Mouse (Mus musculus) embryonic facial prominence, embryonic 12.5 days (tissue): Measurements from ENCODE around the gene Cep162. TPM values are rescaled to one million over a fixed set of nuclear protein-coding genes. Genes with fewer than 3 reads are reported as not detected.

Experiments
- ATAC-seq: fragments of 200-750 bp; cut with Nextera tagmentation; 2 replicates; pipeline ENCODE4 v1.8.0; 2017; ENCODE audit not compliant: insufficient number of reproducible peaks, insufficient read depth, low FRiP score, low TSS enrichment
- H3K27ac ChIP-seq: fragments of 300-500 bp; sonication (generic); 2 replicates; pipeline ENCODE4 v1.5.1; 2016; ENCODE audit warnings: mild to moderate bottlenecking
- H3K27me3 ChIP-seq: fragments of 300-500 bp; sonication (generic); 2 replicates; pipeline ENCODE4 v1.6.1; 2016; ENCODE audit warnings: mild to moderate bottlenecking, moderate library complexity
- H3K36me3 ChIP-seq: fragments of 300-500 bp; sonication (generic); 2 replicates; pipeline ENCODE4 v1.6.1; 2016; ENCODE audit warnings: mild to moderate bottlenecking
- H3K4me1 ChIP-seq: fragments of 300-500 bp; sonication (generic); 2 replicates; pipeline ENCODE4 v1.6.1; 2016
- H3K4me2 ChIP-seq: fragments of 300-500 bp; sonication (generic); replicated peaks from 2 replicates; pipeline ENCODE4 v1.6.1; 2016; ENCODE audit warnings: mild to moderate bottlenecking, moderate library complexity
- H3K4me3 ChIP-seq: fragments of 300-500 bp; sonication (generic); 2 replicates; pipeline ENCODE4 v1.5.1; 2016; ENCODE audit warnings: mild to moderate bottlenecking
- H3K9ac ChIP-seq: fragments of 300-500 bp; sonication (generic); 2 replicates; pipeline ENCODE4 v1.6.1; 2016; ENCODE audit warnings: mild to moderate bottlenecking, moderate library complexity
- H3K9me3 ChIP-seq: fragments of 300-500 bp; sonication (generic); 2 replicates; pipeline ENCODE4 v1.6.1; 2016; ENCODE audit warnings: mild to moderate bottlenecking, moderate library complexity
- WGBS: fragments of 180-500 bp; shearing (Covaris S2); methylation state at CpG from one replicate; pipeline ENCODE4 v1.1.7; 2016; 5-methylcytosine and 5-hydroxymethylcytosine counted together
- polyA plus RNA-seq: library from polyadenylated mRNA; unstranded; fragments of >200 nt; fragmentation: Nextera tagmentation; extraction: Ambion mirVana; gene quantifications from 2 replicates; pipeline ENCODE4 v1.2.1, GENCODE M21; 2016

Cep162 gene
- polyA plus RNA-seq: 9.1 and 9.4 TPM in 2 replicates

DNA sequence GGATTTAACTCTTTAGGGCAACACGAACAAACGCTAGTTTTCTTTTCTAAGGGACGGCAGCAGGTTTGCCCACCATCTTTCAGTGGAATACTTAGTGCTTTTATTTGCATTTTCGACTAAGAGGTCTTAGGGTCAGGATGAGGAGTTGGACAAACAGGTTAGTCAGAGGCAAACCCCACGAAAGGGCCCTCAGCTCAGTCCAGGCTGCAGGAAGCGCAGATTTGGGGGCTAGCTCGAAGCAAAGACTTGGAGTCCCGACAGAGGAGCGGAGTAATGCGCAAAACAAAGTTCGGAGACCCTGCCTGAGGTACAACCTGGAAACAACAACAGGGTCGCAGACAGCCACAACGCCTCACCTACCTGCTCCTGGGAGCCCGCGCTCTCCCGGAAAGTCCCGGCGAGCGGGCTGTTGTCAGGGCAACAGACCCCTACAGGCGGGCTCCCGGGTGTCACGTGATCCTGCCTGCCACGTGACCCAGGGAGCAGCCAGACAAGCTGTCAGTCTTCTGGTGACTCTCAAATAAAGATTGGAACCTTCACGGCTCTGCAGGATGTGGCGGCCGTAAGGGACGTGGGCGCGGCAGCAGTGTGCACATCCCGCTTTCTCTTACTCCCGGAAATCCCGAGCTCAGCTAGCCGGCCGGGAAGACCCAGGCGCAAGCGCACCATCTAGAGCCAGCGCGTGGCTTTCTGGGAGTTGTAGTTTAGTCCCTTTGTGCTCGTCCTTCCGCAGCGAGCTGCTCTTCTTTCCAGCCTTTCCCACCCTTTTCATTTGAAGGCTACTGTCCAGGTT lies at the start of gene Cep162:
TSS of gene Cep162 (minus strand) at position 634 of the 793 bp plus-strand sequence.
- no peaks in the 10 kb centered on the region for H3K36me3 ChIP-seq
- H3K4me3 ChIP-seq: peak within 1 kb of the TSS; percentile 67
- peak within 1 kb of the TSS; percentile 67 for H3K4me2 ChIP-seq
- no peaks in the 10 kb centered on the region for H3K27me3 ChIP-seq
- H3K4me1 ChIP-seq: peaks cover 4% of the 10 kb centered on the region; the same call in 1 of the 2 replicates
- 0 out of 2 replicates have a peak within 1 kb of the TSS, but pooled peaks have one; percentile 58 for H3K27ac ChIP-seq
- no peaks in the 10 kb centered on the region for H3K9me3 ChIP-seq
- H3K9ac ChIP-seq: peak within 1 kb of the TSS; percentile 60
- ATAC-seq: peak; percentile 94
- WGBS: under 1% methylated on average over 41 of the region's 41 CpGs

DNA sequence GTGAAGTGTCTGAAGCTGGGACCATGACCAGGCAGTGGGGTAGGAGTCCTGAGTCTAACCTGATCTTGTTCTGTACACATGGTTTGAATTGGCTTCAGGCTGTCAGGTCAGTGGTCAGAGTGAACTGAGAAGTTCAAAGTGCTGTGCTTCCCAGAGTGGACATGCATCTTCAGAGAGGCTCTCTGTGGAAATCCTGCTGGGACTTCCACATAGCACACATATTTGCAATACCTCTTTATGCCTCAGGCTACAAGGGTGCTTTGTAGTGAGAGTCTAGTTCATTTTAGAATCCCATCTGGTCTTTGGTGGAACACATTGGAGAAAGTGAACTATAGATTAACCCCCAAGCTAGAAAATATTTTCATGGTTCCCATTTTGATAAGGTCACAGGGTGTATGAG lies 47.9 kb upstream of the Cep162 start:
- no peak for ATAC-seq
- Histone ChIP-seq H3K27ac (no peak overlapping the region), H3K27me3 (no peaks in the 10 kb centered on the region), H3K4me1 (no peaks in the 10 kb centered on the region), H3K9ac (no peak overlapping the region), H3K36me3 (no peaks in the 10 kb centered on the region), H3K4me3 (no peak overlapping the region), H3K4me2 (no peak overlapping the region), H3K9me3 (no peaks in the 10 kb centered on the region)

DNA sequence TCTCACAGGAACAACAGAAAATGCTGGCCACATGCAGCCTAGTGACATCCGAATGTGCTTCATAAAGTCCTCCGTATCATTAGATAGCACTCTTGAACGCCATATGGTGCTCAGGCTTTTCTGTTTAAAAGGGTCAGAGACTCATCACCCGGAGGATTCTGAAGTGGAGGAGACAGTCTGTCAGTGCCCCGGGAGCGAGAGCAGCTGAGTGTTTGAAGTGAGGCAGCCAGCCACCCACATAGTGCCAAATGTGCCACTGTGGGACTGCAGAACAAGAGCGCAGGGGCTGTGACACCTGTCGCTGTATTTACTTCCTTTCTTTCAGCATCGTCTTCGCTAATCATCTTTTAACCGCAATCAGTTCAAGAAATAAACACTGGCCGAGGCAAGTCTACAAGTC lies 43.6 kb upstream of the Cep162 start:
- H3K9me3 ChIP-seq: no peaks in the 10 kb centered on the region
- no peaks in the 10 kb centered on the region for H3K27me3 ChIP-seq
- H3K9ac ChIP-seq: no peak overlapping the region
- H3K27ac ChIP-seq: no peak overlapping the region
- H3K4me1 ChIP-seq: no peaks in the 10 kb centered on the region
- no peaks in the 10 kb centered on the region for H3K36me3 ChIP-seq
- no peak overlapping the region for H3K4me3 ChIP-seq
- ATAC-seq: peak; percentile 52; the same call in 1 of the 2 replicates
- H3K4me2 ChIP-seq: no peak overlapping the region
- 48% methylated on average over 12 of the region's 12 CpGs for WGBS

DNA sequence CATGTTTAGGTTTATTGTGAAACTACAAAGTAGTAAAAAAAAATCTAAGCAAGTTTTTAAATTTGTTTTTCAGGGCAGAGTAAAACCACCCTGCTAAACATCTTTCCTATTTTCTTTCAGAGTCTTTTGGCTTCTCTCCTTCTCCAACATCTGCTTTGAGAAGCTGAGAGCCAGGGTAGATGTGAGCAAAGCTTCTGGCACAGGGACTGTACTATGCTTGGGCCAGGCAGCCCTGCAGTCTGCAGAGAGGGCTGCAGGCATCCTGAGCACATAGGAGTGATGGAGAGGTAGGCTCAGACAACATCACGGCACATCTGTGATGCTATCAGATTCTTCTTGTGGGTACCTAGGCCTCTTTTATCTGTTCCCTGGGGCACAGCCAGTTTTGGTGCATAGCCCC lies 42.2 kb upstream of the Cep162 start:
- Histone ChIP-seq H3K4me2 (no peak overlapping the region), H3K27ac (no peak overlapping the region)

DNA sequence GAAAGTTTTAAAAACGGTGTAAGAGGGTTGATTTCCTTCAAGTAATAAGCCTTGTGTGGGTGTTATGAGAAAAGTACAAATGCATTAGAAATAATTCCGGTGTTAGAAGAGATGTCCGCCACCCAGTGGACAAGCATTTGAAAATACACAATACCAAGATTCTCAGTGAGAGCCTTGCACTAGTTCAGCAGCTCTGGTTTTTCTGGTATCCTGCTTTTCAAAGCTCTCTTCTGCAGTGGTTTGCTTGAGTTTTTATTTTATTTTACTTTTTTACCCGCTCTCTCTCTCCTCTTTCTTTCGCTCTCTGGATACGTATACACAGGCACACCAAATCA lies 327 bp upstream of the Cep162 start:
- no peaks in the 10 kb centered on the region for H3K36me3 ChIP-seq
- no peak overlapping the region for H3K27ac ChIP-seq
- peak overlapping the region; percentile 67 for H3K4me3 ChIP-seq
- peak overlapping the region; percentile 60; the same call in 1 of the 2 replicates for H3K9ac ChIP-seq
- H3K4me2 ChIP-seq: peak overlapping the region; percentile 67
- ATAC-seq: peak; percentile 47; the same call in 1 of the 2 replicates
- H3K9me3 ChIP-seq: no peaks in the 10 kb centered on the region
- peaks cover 4% of the 10 kb centered on the region; the same call in 1 of the 2 replicates for H3K4me1 ChIP-seq
- WGBS: 20% methylated on average over 6 of the region's 6 CpGs
- no peaks in the 10 kb centered on the region for H3K27me3 ChIP-seq

More for the DNA sequence above, 42.2 kb upstream of the Cep162 start:
- Histone ChIP-seq H3K36me3 (no peaks in the 10 kb centered on the region), H3K9ac (no peak overlapping the region), H3K27me3 (no peaks in the 10 kb centered on the region), H3K9me3 (no peaks in the 10 kb centered on the region), H3K4me3 (no peak overlapping the region), H3K4me1 (no peaks in the 10 kb centered on the region)
- 38% methylated on average over 1 of the region's 1 CpGs for WGBS
- ATAC-seq: no peak

DNA sequence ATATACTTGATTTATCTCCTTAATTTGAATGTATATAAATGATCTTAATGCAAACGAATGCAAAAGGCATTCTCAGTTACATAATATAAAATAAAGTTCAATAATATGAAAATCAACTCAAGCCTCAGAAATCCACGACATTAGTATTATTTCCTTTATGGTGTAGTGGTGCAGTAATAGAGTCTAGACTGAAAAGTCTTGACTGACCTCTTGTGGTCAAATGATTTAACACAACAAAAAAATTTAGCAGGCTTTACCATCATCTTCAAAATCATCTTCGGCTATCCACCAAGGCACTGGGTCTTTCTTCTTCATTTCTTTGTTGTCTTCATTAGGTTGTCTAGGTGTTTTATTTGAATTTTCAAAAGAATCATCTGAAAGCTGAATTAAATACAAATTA lies 7.2 kb downstream of the Cep162 start:
- H3K4me3 ChIP-seq: no peak overlapping the region
- 45% methylated on average over 3 of the region's 3 CpGs for WGBS
- H3K4me1 ChIP-seq: no peaks in the 10 kb centered on the region
- no peak overlapping the region for H3K27ac ChIP-seq
- no peak overlapping the region for H3K9ac ChIP-seq
- no peaks in the 10 kb centered on the region for H3K9me3 ChIP-seq
- H3K4me2 ChIP-seq: no peak overlapping the region
- H3K36me3 ChIP-seq: 0 out of 2 replicates have a peak, but pooled peaks cover 10% of the 10 kb centered on the region
- ATAC-seq: no peak
- H3K27me3 ChIP-seq: no peaks in the 10 kb centered on the region

DNA sequence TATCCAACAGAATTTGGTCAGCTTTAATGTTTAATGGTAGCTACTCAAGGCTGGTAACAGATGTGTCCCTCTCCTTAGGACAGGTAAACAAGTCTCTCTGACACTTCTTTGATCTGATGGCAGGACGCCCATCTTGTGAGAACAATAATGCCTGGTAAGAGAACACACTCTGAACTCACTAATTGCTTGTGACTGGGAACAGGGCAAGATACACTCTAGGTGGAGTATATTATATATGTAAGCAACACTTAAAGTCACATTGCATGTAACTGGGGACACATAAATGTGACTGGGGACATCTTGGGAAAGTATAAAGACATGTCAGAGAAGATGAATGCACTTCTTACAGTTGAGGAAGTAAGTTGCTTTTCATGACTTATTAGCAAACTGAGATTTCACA lies 7.7 kb downstream of the Cep162 start:
- Histone ChIP-seq H3K27ac (no peak overlapping the region), H3K4me1 (no peaks in the 10 kb centered on the region), H3K4me3 (no peak overlapping the region), H3K9ac (no peak overlapping the region), H3K36me3 (0 out of 2 replicates have a peak, but pooled peaks cover 10% of the 10 kb centered on the region), H3K4me2 (no peak overlapping the region), H3K27me3 (no peaks in the 10 kb centered on the region), H3K9me3 (no peaks in the 10 kb centered on the region)
- no peak for ATAC-seq
- WGBS: 84% methylated on average over 1 of the region's 1 CpGs

DNA sequence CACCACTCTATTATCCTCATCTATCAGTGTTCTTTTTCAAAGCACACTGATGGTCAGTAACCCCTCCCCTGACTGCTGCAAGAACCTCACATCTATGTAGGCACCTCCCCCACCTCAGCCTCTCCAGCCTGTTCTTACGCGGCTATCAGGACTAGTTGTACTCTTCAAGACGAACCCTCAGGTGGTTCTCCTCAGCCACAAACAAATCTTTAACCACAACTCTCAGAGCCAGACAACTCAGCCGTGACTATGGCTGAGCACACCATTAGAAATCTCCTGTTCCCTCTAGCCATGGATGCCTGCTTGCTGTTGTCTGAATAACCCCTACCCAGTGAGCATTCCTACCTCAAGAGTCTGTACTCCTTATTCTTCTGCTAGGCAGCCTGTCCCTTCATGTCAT lies 42.1 kb downstream of the Cep162 start:
- Histone ChIP-seq H3K4me2 (no peak overlapping the region), H3K4me1 (no peaks in the 10 kb centered on the region), H3K4me3 (no peak overlapping the region), H3K9me3 (no peaks in the 10 kb centered on the region), H3K9ac (no peak overlapping the region), H3K27ac (no peak overlapping the region), H3K27me3 (no peaks in the 10 kb centered on the region), H3K36me3 (peaks cover 27% of the 10 kb centered on the region)
- ATAC-seq: no peak
- 80% methylated on average over 4 of the region's 4 CpGs for WGBS

DNA sequence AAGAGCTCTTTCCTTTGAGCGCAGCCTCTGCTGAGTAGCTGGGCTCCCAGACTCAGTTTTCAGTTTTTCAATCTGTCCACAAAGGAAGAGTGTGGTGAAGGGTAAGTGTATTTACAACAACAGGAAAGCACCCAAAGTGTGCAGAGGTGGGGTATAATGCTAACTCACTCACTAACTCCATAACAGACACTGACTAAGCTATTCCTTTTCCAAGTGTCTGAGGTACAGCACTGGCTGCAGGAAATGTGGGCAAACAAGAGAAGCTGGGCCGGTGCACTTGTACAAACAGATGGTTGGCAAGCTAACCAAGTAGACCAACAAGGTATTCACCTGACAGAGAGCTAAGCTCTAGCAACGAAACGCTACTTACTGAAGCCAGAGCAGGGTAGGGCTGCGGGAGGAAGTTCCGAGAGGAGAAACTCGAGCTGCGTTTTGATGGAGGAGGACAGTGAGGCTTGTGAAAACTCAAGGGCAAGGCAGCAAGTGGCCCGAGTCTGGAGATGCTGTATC lies 44.5 kb downstream of the Cep162 start:
- peaks cover 34% of the 10 kb centered on the region for H3K36me3 ChIP-seq
- no peak overlapping the region for H3K27ac ChIP-seq
- no peaks in the 10 kb centered on the region for H3K9me3 ChIP-seq
- no peaks in the 10 kb centered on the region for H3K4me1 ChIP-seq
- ATAC-seq: no peak
- H3K4me3 ChIP-seq: no peak overlapping the region
- H3K4me2 ChIP-seq: no peak overlapping the region
- H3K27me3 ChIP-seq: no peaks in the 10 kb centered on the region
- no peak overlapping the region for H3K9ac ChIP-seq
- WGBS: 87% methylated on average over 9 of the region's 9 CpGs

DNA sequence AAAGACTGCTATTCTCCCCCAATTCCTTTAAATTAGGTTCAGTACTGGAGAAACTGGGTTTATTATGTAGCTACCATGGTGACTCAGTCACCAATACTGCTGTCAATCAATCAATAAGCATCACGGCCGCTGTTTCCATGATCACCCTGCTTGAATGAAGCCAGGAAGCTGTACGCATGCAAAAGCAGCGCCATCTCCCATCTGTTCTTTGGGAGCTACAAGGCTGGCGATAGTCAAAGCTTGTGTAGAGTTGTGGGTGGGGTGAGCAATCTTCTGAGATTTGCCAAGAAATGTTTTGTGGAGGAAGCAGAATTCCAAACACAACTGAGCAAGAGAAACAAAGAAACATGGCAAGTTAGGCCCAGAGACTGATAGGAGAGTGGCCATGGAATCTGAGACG lies 52.9 kb downstream of the Cep162 start:
- Histone ChIP-seq H3K4me2 (no peak overlapping the region), H3K9ac (no peak overlapping the region), H3K36me3 (peaks cover 27% of the 10 kb centered on the region), H3K27me3 (no peaks in the 10 kb centered on the region), H3K4me3 (no peak overlapping the region), H3K4me1 (no peaks in the 10 kb centered on the region), H3K9me3 (no peaks in the 10 kb centered on the region), H3K27ac (no peak overlapping the region)
- ATAC-seq: no peak
- WGBS: 93% methylated on average over 6 of the region's 6 CpGs

DNA sequence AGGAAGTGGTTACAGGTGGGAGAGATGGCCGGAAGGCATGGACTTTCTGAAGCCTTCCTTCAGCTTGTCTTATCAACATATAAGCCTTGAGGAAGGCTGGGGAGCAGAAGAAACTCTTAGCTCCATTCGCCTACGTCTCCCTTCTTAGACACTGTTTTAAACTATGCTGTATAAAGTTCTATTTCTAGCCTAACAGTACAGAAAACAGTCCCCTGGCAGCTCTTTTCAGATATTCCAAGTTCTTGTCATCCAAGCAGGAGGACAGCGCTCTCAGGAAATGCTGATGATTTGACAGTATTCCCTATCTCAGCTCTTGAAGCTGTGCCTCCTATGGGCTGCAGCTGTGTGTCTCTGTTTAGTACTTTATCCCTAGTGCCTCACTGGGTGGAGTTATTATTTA lies 54.4 kb downstream of the Cep162 start:
- no peaks in the 10 kb centered on the region for H3K4me1 ChIP-seq
- no peak overlapping the region for H3K27ac ChIP-seq
- H3K9ac ChIP-seq: no peak overlapping the region
- WGBS: 95% methylated on average over 4 of the region's 4 CpGs
- peaks cover 15% of the 10 kb centered on the region for H3K36me3 ChIP-seq
- no peaks in the 10 kb centered on the region for H3K27me3 ChIP-seq
- H3K4me2 ChIP-seq: no peak overlapping the region
- no peaks in the 10 kb centered on the region for H3K9me3 ChIP-seq
- no peak for ATAC-seq
- no peak overlapping the region for H3K4me3 ChIP-seq

DNA sequence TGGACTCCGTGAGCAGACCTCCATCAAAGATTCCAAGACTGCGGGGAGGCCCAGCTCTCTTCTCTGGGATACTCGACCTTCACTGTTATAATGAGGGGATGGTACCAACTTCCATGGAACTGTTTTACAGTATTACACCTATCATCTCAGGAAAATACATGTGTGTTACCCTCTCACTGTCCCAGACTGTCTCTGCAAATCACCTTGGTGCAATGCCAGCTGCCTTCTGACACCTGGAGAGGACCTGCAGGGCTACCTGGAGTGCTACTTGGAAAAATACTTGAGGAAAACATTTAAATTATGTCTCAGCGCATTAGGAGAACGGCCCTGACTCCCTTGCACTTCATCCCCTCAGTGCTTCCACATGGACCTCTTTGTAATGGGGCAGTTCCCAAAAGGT lies 54.9 kb downstream of the Cep162 start:
- Histone ChIP-seq H3K4me1 (no peaks in the 10 kb centered on the region), H3K27me3 (no peaks in the 10 kb centered on the region), H3K36me3 (peaks cover 13% of the 10 kb centered on the region), H3K27ac (no peak overlapping the region), H3K4me3 (no peak overlapping the region), H3K9me3 (no peaks in the 10 kb centered on the region), H3K9ac (no peak overlapping the region), H3K4me2 (no peak overlapping the region)
- WGBS: 92% methylated on average over 5 of the region's 5 CpGs
- ATAC-seq: no peak
